Comparison of ENCODE assay signal across 10 mouse cellular contexts in the genomic region with DNA sequence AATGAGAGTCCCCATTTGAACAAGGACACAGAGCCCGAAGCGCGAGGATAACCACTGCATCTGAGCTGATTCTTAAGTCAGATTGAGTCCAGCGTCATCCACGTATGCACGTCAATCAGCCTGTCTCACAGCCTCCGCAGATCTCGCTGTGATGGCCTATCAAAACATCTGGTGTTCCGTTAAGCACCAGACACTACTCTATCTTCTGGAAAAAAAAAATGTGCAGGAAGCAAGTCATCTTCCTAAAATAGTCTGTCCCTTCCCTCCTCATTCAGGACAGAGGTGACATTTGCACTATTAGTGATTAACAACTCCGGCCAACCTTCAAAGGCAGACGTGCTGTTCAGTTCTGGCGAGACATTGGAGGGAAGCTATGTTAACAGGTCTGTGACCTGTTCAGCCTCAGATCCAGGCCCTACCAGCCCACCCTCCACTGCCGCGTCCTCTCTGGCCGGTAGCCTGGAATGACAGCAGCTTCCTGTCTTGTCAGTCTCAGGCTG.
DNase-seq lines count a peak whose midpoint lies in the region; ATAC-seq lines count a peak whose summit lies in the region.
"Had no signal": no experiment of that assay in that cellular context is flagged by ENCODE, and none has a peak within 500 bp of the region (broad histone marks: within the 10 kb centered on the region; RNA-seq: fewer than 3 reads in every experiment).

No protein-coding gene starts in this region.

- H3K9ac ChIP-seq in intestine, embryonic 15.5 days, result no peak overlapping the region
- H3K9ac ChIP-seq in lung, embryonic 15.5 days, result no peak overlapping the region

- no peaks in the 10 kb centered on the region for H3K9me3 ChIP-seq in intestine, embryonic 15.5 days
- H3K9me3 ChIP-seq in lung, embryonic 15.5 days, result no peaks in the 10 kb centered on the region

- no peak overlapping the region for H3K4me2 ChIP-seq in intestine, embryonic 15.5 days (replicated peaks)
- peak overlapping the region; percentile 24 for H3K4me2 ChIP-seq in lung, embryonic 15.5 days

- peak overlapping the region; percentile 98 for H3K27ac ChIP-seq in brown adipose tissue, adult 24 weeks (replicated peaks; ENCODE audit: low read depth, low read length)
- peak overlapping the region; percentile 11; the same call in 1 of the 2 replicates for H3K27ac ChIP-seq in intestine, embryonic 15.5 days
- peak overlapping the region; percentile 86 for H3K27ac ChIP-seq in lung, embryonic 15.5 days

- no peak for ATAC-seq in intestine, embryonic 15.5 days
- no peak for ATAC-seq in lung, embryonic 15.5 days (ENCODE audit: borderline replicate concordance, extremely low read depth, low FRiP score, low TSS enrichment)
- ATAC-seq: forebrain, embryonic 16.5 days had no signal

- 72% methylated on average over 15 of the region's 15 CpGs for WGBS in intestine, embryonic 15.5 days
- 37% methylated on average over 15 of the region's 15 CpGs for WGBS in lung, embryonic 15.5 days

- peak; percentile 52 for DNase-seq in MN1 (ENCODE audit: low spot score)
- no peak for DNase-seq in right cerebral cortex, postnatal 25 days
- no peak for DNase-seq in left cerebral cortex, adult 18-20 months (ENCODE audit: low spot score in 2 of 2)
- DNase-seq in cerebellum, postnatal 25 days, result no peak
- no peak for DNase-seq in retina, postnatal 1 day
- DNase-seq: midbrain, embryonic 14.5 days had no signal

- H3K4me3 ChIP-seq in brown adipose tissue, adult 24 weeks (ENCODE audit: insufficient read depth, low read depth, low read length), result peak overlapping the region; percentile 6
- no peak overlapping the region for H3K4me3 ChIP-seq in intestine, embryonic 15.5 days (replicated peaks)
- no peak overlapping the region for H3K4me3 ChIP-seq in lung, embryonic 15.5 days

- H3K36me3 ChIP-seq in intestine, embryonic 15.5 days, result no peaks in the 10 kb centered on the region
- no peaks in the 10 kb centered on the region for H3K36me3 ChIP-seq in lung, embryonic 15.5 days

- no peaks in the 10 kb centered on the region for H3K27me3 ChIP-seq in intestine, embryonic 15.5 days (replicated peaks)
- no peaks in the 10 kb centered on the region for H3K27me3 ChIP-seq in lung, embryonic 15.5 days

- peaks cover 33% of the 10 kb centered on the region for H3K4me1 ChIP-seq in brown adipose tissue, adult 24 weeks (ENCODE audit: control insufficient read depth, insufficient read depth, insufficient read length, low read length)
- H3K4me1 ChIP-seq in intestine, embryonic 15.5 days (replicated peaks), result peaks cover 48% of the 10 kb centered on the region
- H3K4me1 ChIP-seq in lung, embryonic 15.5 days, result peaks cover 74% of the 10 kb centered on the region

Comparison
In these comparisons a context has a peak if more than half of its experiments do, and no peak if none do; other contexts are left out.
1. H3K27ac ChIP-seq: peak in every context shown above with its lines; median percentile 98 in brown adipose tissue, adult 24 weeks; 86 in lung, embryonic 15.5 days; 11 in intestine, embryonic 15.5 days.